Mouse (Mus musculus) embryonic facial prominence, embryonic 15.5 days (tissue): Measurements from ENCODE around the gene Glt8d1. TPM values are rescaled to one million over a fixed set of nuclear protein-coding genes. Genes with fewer than 3 reads are reported as not detected.

ENCODE experiments used
- ATAC-seq: fragments of 200-750 bp; cut with Nextera tagmentation; 2 replicates; pipeline ENCODE4 v1.8.0; 2017; ENCODE audit warnings: low read depth, moderate TSS enrichment; ENCODE audit not compliant: insufficient number of reproducible peaks, low FRiP score, low TSS enrichment
- H3K27ac ChIP-seq: fragments of 300-500 bp; sonication (generic); replicated peaks from 2 replicates; pipeline ENCODE4 v1.5.1; 2015; ENCODE audit warnings: mild to moderate bottlenecking, inconsistent platforms
- H3K27me3 ChIP-seq: fragments of 300-500 bp; sonication (generic); 2 replicates; pipeline ENCODE4 v1.6.1; 2015; ENCODE audit warnings: inconsistent platforms
- H3K36me3 ChIP-seq: fragments of 300-500 bp; sonication (generic); 2 replicates; pipeline ENCODE4 v1.6.1; 2015; ENCODE audit warnings: mild to moderate bottlenecking, inconsistent platforms
- H3K4me1 ChIP-seq: fragments of 300-500 bp; sonication (generic); 2 replicates; pipeline ENCODE4 v1.6.1; 2015; ENCODE audit warnings: inconsistent platforms
- H3K4me2 ChIP-seq: fragments of 300-500 bp; sonication (generic); replicated peaks from 2 replicates; pipeline ENCODE4 v1.6.1; 2015; ENCODE audit warnings: mild to moderate bottlenecking, inconsistent platforms
- H3K4me3 ChIP-seq: fragments of 300-500 bp; sonication (generic); replicated peaks from 2 replicates; pipeline ENCODE4 v1.5.1; 2015; ENCODE audit warnings: mild to moderate bottlenecking, inconsistent platforms
- H3K9ac ChIP-seq: fragments of 300-500 bp; sonication (generic); 2 replicates; pipeline ENCODE4 v1.6.1; 2015; ENCODE audit warnings: inconsistent platforms
- H3K9me3 ChIP-seq: fragments of 300-500 bp; sonication (generic); replicated peaks from 2 replicates; pipeline ENCODE4 v1.6.1; 2016; ENCODE audit warnings: inconsistent platforms
- WGBS: fragments of 180-500 bp; shearing (Covaris S2); methylation state at CpG from one replicate; pipeline ENCODE4 v1.1.7; 2015; 5-methylcytosine and 5-hydroxymethylcytosine counted together
- polyA plus RNA-seq: library from polyadenylated mRNA; unstranded; fragments of >200 nt; fragmentation: Nextera tagmentation; extraction: Ambion mirVana; gene quantifications from 2 replicates; pipeline ENCODE4 v1.2.1, GENCODE M21; 2015

The Glt8d1 gene
- polyA plus RNA-seq, 1 experiment from 2014 or later, result 76.6 TPM

DNA sequence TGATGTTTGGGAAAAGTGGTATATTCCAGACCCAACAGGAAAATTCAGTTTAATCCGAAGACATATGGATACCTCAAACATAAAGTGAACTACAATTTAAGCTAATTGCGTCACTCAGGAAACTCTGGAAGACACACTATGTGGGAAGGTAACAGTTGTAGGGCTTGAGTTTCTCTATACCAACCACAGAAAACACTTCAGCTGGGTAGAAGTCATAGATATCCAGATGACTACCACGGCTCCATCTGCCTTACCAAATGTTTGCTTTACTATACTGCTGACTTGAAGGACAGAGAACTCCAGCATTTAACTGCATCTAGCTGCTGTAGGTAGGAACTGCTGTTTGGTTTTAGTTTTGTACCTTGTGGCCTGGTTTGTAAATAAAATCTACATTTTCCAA, 10.4 kb downstream of the Glt8d1 start:
- H3K27me3 ChIP-seq, result no peaks in the 10 kb centered on the region
- no peak overlapping the region for H3K27ac ChIP-seq
- H3K9ac ChIP-seq, result no peak overlapping the region
- 95% methylated on average over 3 of the region's 3 CpGs for WGBS
- peaks cover 85% of the 10 kb centered on the region for H3K36me3 ChIP-seq
- ATAC-seq, result no peak
- H3K4me2 ChIP-seq, result no peak overlapping the region
- H3K4me1 ChIP-seq, result no peaks in the 10 kb centered on the region
- H3K9me3 ChIP-seq, result no peaks in the 10 kb centered on the region
- H3K4me3 ChIP-seq, result no peak overlapping the region

DNA sequence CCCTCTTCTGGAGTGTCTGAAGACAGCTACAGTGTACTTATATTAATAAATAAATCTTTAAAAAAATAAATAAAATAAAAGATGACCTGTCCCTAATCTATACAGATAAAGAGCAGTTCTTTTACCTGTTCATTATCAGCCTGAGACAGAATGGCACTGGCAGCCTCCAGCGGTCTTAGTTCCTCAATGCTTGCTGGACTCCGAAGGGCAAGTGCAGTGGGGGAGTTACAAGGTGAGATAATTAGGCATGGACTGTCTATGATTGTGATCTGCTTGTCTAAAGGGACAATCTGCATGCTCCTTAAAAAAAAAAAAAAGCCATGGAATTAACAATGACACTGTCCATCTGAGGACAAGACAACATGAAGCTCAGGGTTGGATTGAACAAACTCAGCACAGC, 12.7 kb downstream of the Glt8d1 start:
- H3K9ac ChIP-seq, result no peak overlapping the region
- 95% methylated on average over 2 of the region's 2 CpGs for WGBS
- H3K27ac ChIP-seq, result no peak overlapping the region
- H3K27me3 ChIP-seq, result no peaks in the 10 kb centered on the region
- no peak overlapping the region for H3K4me2 ChIP-seq
- H3K4me3 ChIP-seq, result no peak overlapping the region
- H3K4me1 ChIP-seq, result peaks cover 15% of the 10 kb centered on the region
- no peak for ATAC-seq
- peaks cover 81% of the 10 kb centered on the region for H3K36me3 ChIP-seq
- H3K9me3 ChIP-seq, result no peaks in the 10 kb centered on the region

GRCm38 (mm10) chr14:31016063-31016462, 14.9 kb downstream of the Glt8d1 start:
- 79% methylated on average over 1 of the region's 1 CpGs for WGBS
- H3K27me3 ChIP-seq, result no peaks in the 10 kb centered on the region
- H3K27ac ChIP-seq, result no peak overlapping the region
- no peak overlapping the region for H3K9ac ChIP-seq
- no peak overlapping the region; the same call in 1 of the 2 replicates for H3K4me3 ChIP-seq
- ATAC-seq, result no peak
- H3K36me3 ChIP-seq, result peaks cover 64% of the 10 kb centered on the region
- no peaks in the 10 kb centered on the region for H3K9me3 ChIP-seq
- peaks cover 20% of the 10 kb centered on the region for H3K4me1 ChIP-seq
- H3K4me2 ChIP-seq, result no peak overlapping the region

GRCm38 (mm10) chr14:31017854-31018253, 16.7 kb downstream of the Glt8d1 start:
- no peak for ATAC-seq

DNA sequence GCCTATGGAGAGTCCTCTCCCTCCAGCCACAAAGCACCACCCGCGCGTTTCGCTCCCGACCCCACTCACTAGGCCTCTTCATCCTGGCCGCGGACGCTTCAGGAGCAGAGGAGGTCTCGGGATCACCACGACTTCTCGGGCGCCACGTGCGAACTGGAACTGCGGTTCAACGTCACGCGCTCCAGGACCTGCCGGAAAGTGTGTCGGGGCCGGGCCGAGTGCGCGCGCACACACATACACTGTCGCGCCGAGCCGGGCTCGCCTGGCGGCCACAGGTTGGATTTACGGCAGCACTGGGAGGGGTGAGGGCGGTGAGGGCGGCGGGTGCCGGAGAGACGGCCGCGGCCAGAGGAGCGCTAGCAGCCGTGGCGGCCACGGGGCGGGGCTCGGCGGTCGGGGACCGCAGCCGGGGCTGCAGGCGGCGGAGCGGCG, 17.7 kb downstream of the Glt8d1 start, which contains the start of the genes Pbrm1 and Gnl3:
Pbrm1 (plus strand) TSS at position 279 of the 432 bp plus-strand sequence.
Gnl3 (minus strand) TSS at position 293 of the 432 bp plus-strand sequence.
- Histone ChIP-seq H3K4me1 (peaks cover 20% of the 10 kb centered on the region), H3K27me3 (no peaks in the 10 kb centered on the region), H3K36me3 (peaks cover 39% of the 10 kb centered on the region), H3K9ac (peak within 1 kb of the TSS; percentile 84), H3K9me3 (no peaks in the 10 kb centered on the region), H3K4me2 (peak within 1 kb of the TSS; percentile 72), H3K27ac (peak within 1 kb of the TSS; percentile 98), H3K4me3 (peak within 1 kb of the TSS; percentile 82)
- 0% methylated on average over 38 of the region's 53 CpGs for WGBS
- ATAC-seq, result peak; percentile 97

More at GRCm38 (mm10) chr14:31017854-31018253, 16.7 kb downstream of the Glt8d1 start:
- Histone ChIP-seq H3K9ac (peak overlapping the region; percentile 84), H3K4me3 (peak overlapping the region; percentile 82), H3K36me3 (peaks cover 48% of the 10 kb centered on the region), H3K27me3 (no peaks in the 10 kb centered on the region), H3K9me3 (no peaks in the 10 kb centered on the region), H3K4me1 (peaks cover 20% of the 10 kb centered on the region), H3K27ac (no peak overlapping the region), H3K4me2 (peak overlapping the region; percentile 72)
- 0% methylated on average over 2 of the region's 2 CpGs for WGBS

DNA sequence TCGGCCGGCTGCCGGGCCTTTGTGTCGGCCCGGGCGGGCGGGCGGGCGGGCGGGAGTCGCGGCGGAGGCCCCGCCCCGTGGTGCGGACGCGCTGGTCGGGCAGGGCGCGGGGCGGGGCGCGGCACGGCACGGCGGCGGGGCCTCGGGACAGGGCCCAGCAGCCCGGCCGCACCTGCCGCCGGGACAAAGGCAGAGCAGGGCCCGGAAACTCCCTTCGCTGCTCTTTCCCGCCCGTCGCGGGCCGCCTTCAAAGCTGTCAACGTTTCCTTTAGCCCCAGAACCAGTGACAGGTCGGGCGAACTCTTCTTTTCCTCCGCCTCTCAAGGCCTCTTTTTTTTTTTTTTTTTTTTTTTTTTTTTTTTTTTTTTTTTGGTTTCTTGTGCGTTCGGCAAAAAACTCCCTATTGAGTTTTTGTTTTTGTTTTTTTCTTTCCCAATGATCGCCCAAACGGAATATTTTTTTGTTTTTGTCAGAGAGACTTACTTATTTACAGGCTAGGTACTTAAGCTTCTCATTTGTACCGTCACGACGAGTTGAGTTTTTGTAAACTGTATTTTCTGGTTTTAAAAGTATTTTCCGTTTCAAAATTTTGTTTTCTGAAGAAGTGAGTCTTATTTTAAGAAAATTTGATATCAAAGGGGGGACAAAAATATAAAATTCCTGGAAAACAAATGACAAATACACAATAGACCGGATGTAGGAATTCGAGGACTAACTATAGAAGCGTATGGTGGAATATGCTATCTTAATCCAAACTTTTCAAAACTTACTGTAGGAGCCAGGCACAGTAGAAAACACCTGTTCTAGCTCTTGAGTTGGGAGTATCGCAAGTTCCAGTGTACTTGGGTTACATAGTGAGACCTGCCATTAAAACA, 18.4 kb downstream of the Glt8d1 start:
- peak overlapping the region; percentile 51 for H3K4me2 ChIP-seq
- H3K27ac ChIP-seq, result peak overlapping the region; percentile 98
- peaks cover 37% of the 10 kb centered on the region for H3K36me3 ChIP-seq
- 4% methylated on average over 23 of the region's 56 CpGs for WGBS
- peak overlapping the region; percentile 84 for H3K9ac ChIP-seq
- peak overlapping the region; percentile 82 for H3K4me3 ChIP-seq
- ATAC-seq, result peak; percentile 94
- no peaks in the 10 kb centered on the region for H3K9me3 ChIP-seq
- peaks cover 20% of the 10 kb centered on the region for H3K4me1 ChIP-seq
- no peaks in the 10 kb centered on the region for H3K27me3 ChIP-seq

GRCm38 (mm10) chr14:31022579-31022978, 21.4 kb downstream of the Glt8d1 start:
- Histone ChIP-seq H3K4me1 (peaks cover 11% of the 10 kb centered on the region), H3K36me3 (peaks cover 32% of the 10 kb centered on the region), H3K4me3 (no peak overlapping the region), H3K4me2 (no peak overlapping the region), H3K27ac (no peak overlapping the region), H3K9me3 (no peaks in the 10 kb centered on the region), H3K9ac (no peak overlapping the region), H3K27me3 (no peaks in the 10 kb centered on the region)
- ATAC-seq, result no peak
- 16% methylated on average over 1 of the region's 1 CpGs for WGBS

- Histone ChIP-seq H3K4me1 (no peaks in the 10 kb centered on the region), H3K4me3 (no peak overlapping the region), H3K27me3 (no peaks in the 10 kb centered on the region), H3K9me3 (no peaks in the 10 kb centered on the region), H3K9ac (no peak overlapping the region), H3K4me2 (no peak overlapping the region), H3K27ac (no peak overlapping the region), H3K36me3 (peaks cover 54% of the 10 kb centered on the region)
- WGBS, result 77% methylated on average over 3 of the region's 3 CpGs
- ATAC-seq, result no peak
Observed at GRCm38 (mm10) chr14:31025785-31026184, 24.6 kb downstream of the Glt8d1 start.

- no peak overlapping the region for H3K4me2 ChIP-seq
- 83% methylated on average over 5 of the region's 5 CpGs for WGBS
- no peaks in the 10 kb centered on the region for H3K27me3 ChIP-seq
- no peaks in the 10 kb centered on the region for H3K9me3 ChIP-seq
- no peak for ATAC-seq
- H3K36me3 ChIP-seq, result peaks cover 59% of the 10 kb centered on the region
- H3K27ac ChIP-seq, result no peak overlapping the region
- H3K9ac ChIP-seq, result no peak overlapping the region
- no peaks in the 10 kb centered on the region for H3K4me1 ChIP-seq
- H3K4me3 ChIP-seq, result no peak overlapping the region
Observed at GRCm38 (mm10) chr14:31045296-31045695, 44.1 kb downstream of the Glt8d1 start.

- H3K36me3 ChIP-seq, result peaks cover 65% of the 10 kb centered on the region
- H3K27ac ChIP-seq, result no peak overlapping the region
- H3K27me3 ChIP-seq, result no peaks in the 10 kb centered on the region
- ATAC-seq, result no peak
- H3K9ac ChIP-seq, result no peak overlapping the region
- no peaks in the 10 kb centered on the region for H3K9me3 ChIP-seq
- WGBS, result 96% methylated on average over 1 of the region's 1 CpGs
- no peak overlapping the region for H3K4me2 ChIP-seq
- no peaks in the 10 kb centered on the region for H3K4me1 ChIP-seq
- H3K4me3 ChIP-seq, result no peak overlapping the region
Observed at GRCm38 (mm10) chr14:31045817-31046216, 44.6 kb downstream of the Glt8d1 start.
